Mouse (Mus musculus) embryonic facial prominence, embryonic 14.5 days (tissue): ENCODE data around the gene Polr2f. TPM values are rescaled to one million over a fixed set of nuclear protein-coding genes. Genes with fewer than 3 reads are reported as not detected.

ENCODE experiments used
- ATAC-seq: fragments of 200-750 bp; cut with Nextera tagmentation; 2 replicates; pipeline ENCODE4 v1.8.0; 2017; ENCODE audit warnings: low read depth, moderate number of reproducible peaks, moderate TSS enrichment
- DNase-seq: peaks from one replicate; pipeline ENCODE4 v3.0.0-alpha.2; 2015; ENCODE audit warnings: low spot score
- H3K27ac ChIP-seq: fragments of 300-500 bp; sonication (generic); replicated peaks from 2 replicates; pipeline ENCODE4 v1.5.1; 2014; ENCODE audit warnings: low read depth, mild to moderate bottlenecking, low read length, moderate library complexity
- H3K27me3 ChIP-seq: fragments of 300-500 bp; sonication (generic); replicated peaks from 2 replicates; pipeline ENCODE4 v1.6.1; 2014; ENCODE audit warnings: low read length; ENCODE audit not compliant: control insufficient read depth, insufficient read depth
- H3K36me3 ChIP-seq: fragments of 300-500 bp; sonication (generic); 2 replicates; pipeline ENCODE4 v1.6.1; 2014; ENCODE audit warnings: low read length, mixed read lengths; ENCODE audit not compliant: control insufficient read depth, insufficient read depth
- H3K4me1 ChIP-seq: fragments of 300-500 bp; sonication (generic); 2 replicates; pipeline ENCODE4 v1.6.1; 2014; ENCODE audit warnings: antibody characterized with exemption, low read length; ENCODE audit not compliant: control insufficient read depth, insufficient read depth
- H3K4me2 ChIP-seq: fragments of 300-500 bp; sonication (generic); 2 replicates; pipeline ENCODE4 v1.6.1; 2014; ENCODE audit warnings: low read depth, mild to moderate bottlenecking, low read length, moderate library complexity, mixed read lengths
- H3K4me3 ChIP-seq: fragments of 300-500 bp; sonication (generic); 2 replicates; pipeline ENCODE4 v1.5.1; 2014; ENCODE audit warnings: low read depth, mild to moderate bottlenecking, low read length
- H3K9ac ChIP-seq: fragments of 300-500 bp; sonication (generic); 2 replicates; pipeline ENCODE4 v1.6.1; 2014; ENCODE audit warnings: low read depth, mild to moderate bottlenecking, low read length, moderate library complexity, mixed read lengths
- H3K9me3 ChIP-seq: fragments of 300-500 bp; sonication (generic); 2 replicates; pipeline ENCODE4 v1.6.1; 2016; ENCODE audit warnings: low read length; ENCODE audit not compliant: control insufficient read depth
- WGBS: fragments of 180-500 bp; shearing (Covaris S2); extraction: QIAGEN DNeasy Blood & Tissue Kit; methylation state at CpG from one replicate; pipeline ENCODE4 v1.1.7; 2014; 5-methylcytosine and 5-hydroxymethylcytosine counted together
- polyA plus RNA-seq: library from polyadenylated mRNA; unstranded; fragments of >200 nt; fragmentation: Nextera tagmentation; extraction: Ambion mirVana; gene quantifications from 2 replicates; pipeline ENCODE4 v1.2.1, GENCODE M21; 2014

Polr2f gene
- polyA plus RNA-seq, 1 experiment from 2014 or later: 305 TPM

- no peak overlapping the region for H3K9ac ChIP-seq
- H3K4me1 ChIP-seq: no peaks in the 10 kb centered on the region; the same call in 1 of the 2 replicates
- WGBS: 52% methylated on average over 7 of the region's 7 CpGs
- H3K36me3 ChIP-seq: peaks cover 78% of the 10 kb centered on the region
- no peak overlapping the region for H3K4me2 ChIP-seq
- no peak overlapping the region for H3K4me3 ChIP-seq
- DNase-seq: peak; percentile 80
- no peak overlapping the region for H3K27ac ChIP-seq
- no peak; the same call in 1 of the 2 replicates for ATAC-seq
- H3K9me3 ChIP-seq: no peaks in the 10 kb centered on the region
- no peaks in the 10 kb centered on the region for H3K27me3 ChIP-seq
These were observed 7.7 kb downstream of the Polr2f start for GRCm38 (mm10) chr15:79148533-79148932.

GRCm38 (mm10) chr15:79151881-79152280 is 11.1 kb downstream of the Polr2f start:
- peak overlapping the region; percentile 68 for H3K27ac ChIP-seq
- ATAC-seq (peak; percentile 50), DNase-seq (peak; percentile 76)
- WGBS: 26% methylated on average over 8 of the region's 8 CpGs
- no peaks in the 10 kb centered on the region for H3K9me3 ChIP-seq
- no peak overlapping the region for H3K4me2 ChIP-seq
- peaks cover 48% of the 10 kb centered on the region for H3K36me3 ChIP-seq
- H3K27me3 ChIP-seq: no peaks in the 10 kb centered on the region
- no peaks in the 10 kb centered on the region for H3K4me1 ChIP-seq
- no peak overlapping the region for H3K4me3 ChIP-seq
- H3K9ac ChIP-seq: no peak overlapping the region

GRCm38 (mm10) chr15:79152709-79153108 is 11.9 kb downstream of the Polr2f start:
- Histone ChIP-seq H3K4me1 (no peaks in the 10 kb centered on the region), H3K27ac (peak overlapping the region; percentile 68), H3K9me3 (no peaks in the 10 kb centered on the region), H3K9ac (no peak overlapping the region), H3K36me3 (peaks cover 40% of the 10 kb centered on the region), H3K4me2 (no peak overlapping the region), H3K27me3 (no peaks in the 10 kb centered on the region), H3K4me3 (no peak overlapping the region)
- 48% methylated on average over 6 of the region's 6 CpGs for WGBS
- ATAC-seq: no peak
- DNase-seq: peak; percentile 41

GRCm38 (mm10) chr15:79155572-79155971 is 14.8 kb downstream of the Polr2f start:
- Histone ChIP-seq H3K4me1 (no peaks in the 10 kb centered on the region), H3K27ac (no peak overlapping the region), H3K4me2 (no peak overlapping the region), H3K9ac (no peak overlapping the region), H3K9me3 (no peaks in the 10 kb centered on the region), H3K4me3 (no peak overlapping the region), H3K36me3 (peaks cover 20% of the 10 kb centered on the region), H3K27me3 (no peaks in the 10 kb centered on the region)
- 34% methylated on average over 3 of the region's 3 CpGs for WGBS
- no peak for ATAC-seq
- DNase-seq: no peak

GRCm38 (mm10) chr15:79162301-79162700 is 21.5 kb downstream of the Polr2f start:
- ATAC-seq (no peak), DNase-seq (no peak)
- H3K27me3 ChIP-seq: peaks cover 46% of the 10 kb centered on the region
- H3K27ac ChIP-seq: no peak overlapping the region
- peak overlapping the region; percentile 37; the same call in 1 of the 2 replicates for H3K9ac ChIP-seq
- H3K4me3 ChIP-seq: peak overlapping the region; percentile 34
- 57% methylated on average over 7 of the region's 7 CpGs for WGBS
- H3K36me3 ChIP-seq: no peaks in the 10 kb centered on the region
- no peaks in the 10 kb centered on the region for H3K9me3 ChIP-seq
- H3K4me1 ChIP-seq: 0 out of 2 replicates have a peak, but pooled peaks cover 2% of the 10 kb centered on the region
- H3K4me2 ChIP-seq: peak overlapping the region; percentile 42; the same call in 1 of the 2 replicates

- Histone ChIP-seq H3K36me3 (no peaks in the 10 kb centered on the region), H3K27ac (no peak overlapping the region), H3K9ac (peak overlapping the region; percentile 42; the same call in 1 of the 2 replicates), H3K4me2 (peak overlapping the region; percentile 42), H3K27me3 (peaks cover 46% of the 10 kb centered on the region), H3K4me1 (0 out of 2 replicates have a peak, but pooled peaks cover 2% of the 10 kb centered on the region), H3K9me3 (no peaks in the 10 kb centered on the region), H3K4me3 (peak overlapping the region; percentile 34)
- DNase-seq: no peak
- ATAC-seq: no peak
- WGBS: 21% methylated on average over 13 of the region's 14 CpGs
These were observed 22.0 kb downstream of the Polr2f start for GRCm38 (mm10) chr15:79162822-79163221.

GRCm38 (mm10) chr15:79164251-79164650 is 23.4 kb downstream of the Polr2f start:
- ATAC-seq (no peak), DNase-seq (no peak)
- Histone ChIP-seq H3K4me1 (0 out of 2 replicates have a peak, but pooled peaks cover 2% of the 10 kb centered on the region), H3K4me2 (peak overlapping the region; percentile 42; the same call in 1 of the 2 replicates), H3K27ac (no peak overlapping the region), H3K36me3 (no peaks in the 10 kb centered on the region), H3K9ac (peak overlapping the region; percentile 42; the same call in 1 of the 2 replicates), H3K9me3 (no peaks in the 10 kb centered on the region), H3K4me3 (peak overlapping the region; percentile 34), H3K27me3 (peaks cover 46% of the 10 kb centered on the region)
- WGBS: 11% methylated on average over 11 of the region's 15 CpGs

- no peak for ATAC-seq
- 38% methylated on average over 5 of the region's 5 CpGs for WGBS
- H3K27me3 ChIP-seq: peaks cover 46% of the 10 kb centered on the region
- no peaks in the 10 kb centered on the region for H3K36me3 ChIP-seq
- H3K4me3 ChIP-seq: peak within 1 kb of the TSS; percentile 34
- H3K27ac ChIP-seq: peak within 1 kb of the TSS; percentile 29; the same call in 1 of the 2 replicates
- H3K4me1 ChIP-seq: 0 out of 2 replicates have a peak, but pooled peaks cover 2% of the 10 kb centered on the region
- peak within 1 kb of the TSS; percentile 42; the same call in 1 of the 2 replicates for H3K4me2 ChIP-seq
- no peaks in the 10 kb centered on the region for H3K9me3 ChIP-seq
- no peak for DNase-seq
- peak within 1 kb of the TSS; percentile 42; the same call in 1 of the 2 replicates for H3K9ac ChIP-seq
These were observed 24.3 kb downstream of the Polr2f start, which contains the start of gene Sox10 for GRCm38 (mm10) chr15:79165140-79165539. Gene Sox10 (minus strand): TSS chr15:79165240.

GRCm38 (mm10) chr15:79166712-79167111 is 25.9 kb downstream of the Polr2f start:
- Histone ChIP-seq H3K4me2 (0 out of 2 replicates have a peak overlapping the region, but pooled peaks have one; percentile 1), H3K27ac (no peak overlapping the region), H3K9ac (no peak overlapping the region), H3K4me1 (0 out of 2 replicates have a peak, but pooled peaks cover 2% of the 10 kb centered on the region), H3K27me3 (peaks cover 41% of the 10 kb centered on the region), H3K4me3 (no peak overlapping the region), H3K9me3 (no peaks in the 10 kb centered on the region), H3K36me3 (no peaks in the 10 kb centered on the region)
- 50% methylated on average over 8 of the region's 8 CpGs for WGBS
- ATAC-seq (no peak), DNase-seq (peak; percentile 33)
